ENCODE assay signal across 8 mouse cellular contexts in the genomic region with DNA sequence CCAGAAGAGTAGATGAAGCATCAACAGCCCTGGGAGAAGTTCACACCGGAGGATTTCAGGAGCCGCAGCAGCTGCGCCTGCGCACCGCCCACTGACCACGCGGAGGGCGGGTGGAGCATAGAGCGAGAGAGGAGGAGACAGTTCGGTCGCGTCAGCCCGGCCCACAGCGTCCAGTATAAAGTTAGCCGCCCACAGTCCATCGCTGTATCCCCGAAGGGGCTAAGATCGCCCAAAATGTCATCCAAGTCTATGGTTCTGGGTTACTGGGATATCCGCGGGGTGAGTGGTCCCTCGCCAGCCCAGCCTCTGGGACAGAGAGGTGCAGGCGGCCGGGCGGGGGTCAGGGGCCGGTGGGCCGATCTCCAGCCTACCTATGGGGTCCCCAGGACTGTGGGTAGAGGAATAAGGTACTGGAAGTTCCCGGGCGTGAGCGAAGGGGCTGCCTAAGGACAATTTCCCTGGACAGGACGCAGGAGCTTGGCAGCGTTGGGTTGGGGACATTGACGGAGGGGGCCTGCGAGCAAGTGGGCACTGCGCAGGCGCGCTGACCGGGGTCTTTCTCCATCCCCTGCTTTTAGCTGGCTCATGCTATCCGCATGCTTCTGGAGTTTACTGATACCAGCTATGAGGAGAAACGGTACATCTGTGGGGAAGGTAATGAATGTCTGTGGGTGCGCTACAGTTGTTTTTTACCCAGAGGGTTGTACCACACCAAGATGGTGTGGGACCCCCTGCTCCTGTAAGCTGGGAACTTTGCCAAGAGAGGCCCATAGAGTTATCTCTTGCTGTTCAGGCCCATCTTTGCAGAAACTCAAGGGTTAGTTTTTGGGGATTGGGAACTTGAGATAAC. TPM values are rescaled to one million over a fixed set of nuclear protein-coding genes. Genes with fewer than 3 reads are reported as not detected.
A peak's percentile ranks its signal among the peaks of the same experiment; 100 is the strongest.
DNase-seq lines count a peak whose midpoint lies in the region; ATAC-seq and TF ChIP-seq lines count a peak whose summit lies in the region.

A gene (plus strand): TSS at position 102 of the 850 bp plus-strand sequence.

- peak; percentile 88 to 92 for ATAC-seq in hematopoietic stem cell, adult 5-6 weeks (replicated peaks in 1 of 2; ENCODE audit: insufficient read depth in 1 of 2, low FRiP score in 2 of 2, low TSS enrichment in 1 of 2, low read depth in 1 of 2, poor library complexity in 2 of 2, severe bottlenecking in 2 of 2)
- ATAC-seq in neutrophil, adult 5-6 weeks (ENCODE audit: extremely low read depth, insufficient number of reproducible peaks, low FRiP score, poor library complexity, severe bottlenecking): peak; percentile 24; the same call in 1 of the 2 replicates

- peak; percentile 92 for DNase-seq in NIH3T3 (ENCODE audit: low read depth)
- DNase-seq in cerebellum, postnatal 10 days: peak; percentile 90 to 93
- DNase-seq in frontal cortex, adult 2 months (ENCODE audit: extremely low spot score in 1 of 2, low spot score in 1 of 2): peak; percentile 80 to 92
- peak; percentile 86 to 87 for DNase-seq in layer of hippocampus, adult 8-10 months (ENCODE audit: low spot score in 2 of 2)
- DNase-seq in lung, adult 2 months: peak; percentile 62
- peak; percentile 84 for DNase-seq in testis, postnatal 14 days (ENCODE audit: low spot score)

- TF ChIP-seq CTCF in lung, adult 2 months (IDR thresholded peaks at IDR 0.05; ENCODE audit: insufficient read depth, low read length): no peak

- 8% methylated on average over 40 of the region's 40 CpGs for WGBS in lung, adult 2 months

- H3K4me1 ChIP-seq in lung, adult 2 months (ENCODE audit: control insufficient read depth, insufficient read depth, low read length): peaks cover 3% of the 10 kb centered on the region; the same call in 1 of the 2 replicates

- H3K4me3 ChIP-seq in lung, adult 2 months (replicated peaks; ENCODE audit: extremely low read depth, low read depth, low read length): peak within 1 kb of the TSS; percentile 70

- TF ChIP-seq POLR2A in lung, adult 2 months (IDR thresholded peaks at IDR 0.05; ENCODE audit: borderline replicate concordance, extremely low read depth, low read depth, low read length): peak; percentile 56; the same call in 1 of the 2 replicates

RNA-seq across cellular contexts. Expression of the gene that starts here (rescaled TPM):
- 366 and 387 TPM in 2 replicates for polyA plus RNA-seq in frontal cortex, adult 2 months (2012; rRNA removed)
- 34.2 and 42.6 TPM in 2 replicates for total RNA-seq in hematopoietic stem cell, adult 5-6 weeks (2017)
- 100 to 1,000 TPM; 226 to 282 (median 255) TPM for total RNA-seq in layer of hippocampus, adult 8-10 months (2022)
- polyA plus RNA-seq in lung, adult 2 months (2012; rRNA removed): 8.4 and 15.3 TPM in 2 replicates
- 0.93 and 1.5 TPM in 2 replicates for total RNA-seq in neutrophil, adult 5-6 weeks (2017)

Comparison
In these comparisons a context has a peak if more than half of its experiments do, and no peak if none do; other contexts are left out.
1. Peak in every context shown above with its lines: DNase-seq, ATAC-seq and H3K4me3 ChIP-seq.
2. RNA of the gene that starts here (total RNA-seq): 226 to 282 TPM in layer of hippocampus, adult 8-10 months and 34.2 to 42.6 TPM in hematopoietic stem cell, adult 5-6 weeks; 0.93 to 1.5 TPM in neutrophil, adult 5-6 weeks; every median in the first group is over 10 times any median in the second.
3. RNA of the gene that starts here (polyA plus RNA-seq): 366 to 387 TPM in frontal cortex, adult 2 months; 8.4 to 15.3 TPM in lung, adult 2 months; every median in the first group is over 10 times any median in the second.